Mouse (Mus musculus) heart, postnatal 14 days (tissue): Measurements from ENCODE around the gene Lrig2. TPM values are rescaled to one million over a fixed set of nuclear protein-coding genes. Genes with fewer than 3 reads are reported as not detected.
A peak's percentile ranks its signal among the peaks of the same experiment; 100 is the strongest.

Experiments
- DNase-seq, 2 experiments: peaks; one replicate each; pipeline ENCODE4 v3.0.0; 2021 to 2022
- intact Hi-C: fragments of 180-260 bp; cut with DNase I; formaldehyde crosslinking; loops from one replicate; pipeline ENCODE4 v1.15.1; 2025
- total RNA-seq, 2 experiments: library from RNA; stranded (reverse); gene quantifications; 2 replicates each; pipeline ENCODE4 v1.2.3; 2021

Lrig2 gene
- total RNA-seq, 2 experiments from 2014 or later = 13.8 to 14.5 TPM

- DNase-seq = no peak
- intact Hi-C loops = no loop called here
Observed at GRCm38 (mm10) chr3:104396067-104396735, 115.5 kb downstream of the Lrig2 start.

DNA sequence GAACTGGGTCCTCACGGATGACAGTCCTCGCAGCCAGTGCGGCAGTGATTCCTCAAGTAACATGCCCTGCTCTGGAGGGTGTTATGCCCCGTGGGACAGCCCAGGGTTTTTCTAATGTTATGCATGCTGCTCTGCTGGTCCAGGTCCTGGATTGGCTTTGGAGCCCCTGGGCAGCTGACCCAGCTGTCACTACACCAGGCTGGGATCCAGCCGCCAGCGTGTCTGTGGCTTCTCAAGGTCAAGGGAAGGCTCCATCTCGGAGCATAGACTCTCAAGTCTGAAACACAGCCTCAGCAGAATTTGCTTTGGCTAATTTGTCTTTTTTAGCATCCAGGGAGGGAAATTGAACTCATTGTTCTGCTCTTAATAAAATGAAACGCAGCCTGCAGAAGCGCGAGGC is 121.6 kb downstream of the Lrig2 start:
- intact Hi-C loops = no loop called here
- DNase-seq = peak; percentile 17 to 46

- DNase-seq = no peak
- intact Hi-C loops = loop anchor here (5.0 kb wide), 1 partner anchor 53 kb away; no protein-coding TSS in a partner anchor
Observed at GRCm38 (mm10) chr3:104389449-104389848, 122.3 kb downstream of the Lrig2 start.

DNA sequence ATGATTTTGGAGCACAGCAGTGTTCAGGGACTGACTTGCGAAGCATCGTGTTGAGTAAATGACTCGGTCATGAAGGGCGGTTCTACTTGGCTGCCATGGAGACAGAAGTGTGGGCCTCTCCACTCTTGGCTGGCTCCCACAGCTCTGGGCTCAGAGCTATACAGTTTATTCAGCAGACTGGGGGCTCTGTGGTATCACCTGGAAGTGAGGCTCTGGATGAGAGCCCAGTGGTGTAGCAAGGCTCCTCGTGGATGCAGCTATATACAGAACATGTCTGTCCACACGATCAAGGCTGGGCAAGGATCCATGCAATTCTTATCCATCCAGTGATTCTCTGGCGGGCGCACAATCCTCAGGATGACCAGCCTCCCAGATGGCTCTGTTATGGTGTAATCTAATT is 126.1 kb downstream of the Lrig2 start:
- intact Hi-C loops = loop anchor here (5.0 kb wide), 1 partner anchor 57 kb away; no protein-coding TSS in a partner anchor
- peak; percentile 68 to 72 for DNase-seq

DNA sequence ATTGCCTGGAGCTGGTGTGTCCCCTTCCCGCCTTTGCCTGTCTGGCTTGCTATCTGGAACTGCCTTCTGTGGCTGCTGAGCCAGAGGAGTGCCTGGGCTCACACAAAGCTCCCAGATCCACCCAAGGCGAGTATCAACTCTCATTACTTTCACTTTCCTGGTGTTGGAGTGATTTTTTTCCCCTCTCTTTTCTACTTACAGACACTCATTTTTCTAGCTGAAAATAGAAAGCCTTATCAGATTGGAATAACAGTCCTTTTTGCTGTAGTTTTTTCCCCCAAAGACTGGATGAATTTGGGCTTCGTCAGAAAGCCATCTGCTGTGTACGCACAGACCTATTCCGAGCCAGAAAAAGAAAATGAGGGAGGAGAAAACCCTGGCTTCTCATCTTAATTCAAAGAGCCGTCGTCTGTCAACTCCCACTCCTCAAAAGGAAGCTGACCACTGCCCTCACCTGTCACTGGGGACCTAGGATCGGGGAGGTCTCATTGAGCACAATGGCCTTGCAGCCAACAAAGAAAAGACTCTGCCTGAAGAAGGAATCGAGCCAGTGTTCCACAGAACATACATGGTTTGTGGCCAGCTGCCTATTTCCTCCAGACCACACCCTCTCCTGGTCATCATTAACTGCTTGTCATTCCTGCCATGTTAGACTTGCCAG is 127.9 kb downstream of the Lrig2 start:
- intact Hi-C loops = loop anchor here (5.0 kb wide), 1 partner anchor 62 kb away; no protein-coding TSS in a partner anchor
- peak; percentile 27 to 44 for DNase-seq

DNA sequence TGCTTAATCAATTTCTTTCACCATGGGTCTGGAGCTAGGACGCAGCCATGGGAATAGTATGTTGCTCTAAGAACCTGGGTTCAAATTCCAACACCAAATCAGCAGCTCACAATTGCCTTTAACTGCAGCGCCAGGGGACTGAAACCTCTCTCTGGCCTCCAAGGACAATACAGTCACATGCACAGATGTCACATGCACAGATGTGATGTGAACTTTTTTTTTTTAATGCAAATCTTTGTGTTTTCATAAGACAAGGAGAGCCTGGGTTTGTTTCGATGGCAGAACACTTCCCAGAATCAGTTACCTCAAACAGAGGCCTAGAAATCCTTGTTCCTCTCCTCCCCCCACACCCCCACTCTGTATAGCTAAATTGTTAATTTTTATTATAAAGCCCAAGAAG is 133.5 kb downstream of the Lrig2 start:
- intact Hi-C loops = no loop called here
- DNase-seq = no peak

DNA sequence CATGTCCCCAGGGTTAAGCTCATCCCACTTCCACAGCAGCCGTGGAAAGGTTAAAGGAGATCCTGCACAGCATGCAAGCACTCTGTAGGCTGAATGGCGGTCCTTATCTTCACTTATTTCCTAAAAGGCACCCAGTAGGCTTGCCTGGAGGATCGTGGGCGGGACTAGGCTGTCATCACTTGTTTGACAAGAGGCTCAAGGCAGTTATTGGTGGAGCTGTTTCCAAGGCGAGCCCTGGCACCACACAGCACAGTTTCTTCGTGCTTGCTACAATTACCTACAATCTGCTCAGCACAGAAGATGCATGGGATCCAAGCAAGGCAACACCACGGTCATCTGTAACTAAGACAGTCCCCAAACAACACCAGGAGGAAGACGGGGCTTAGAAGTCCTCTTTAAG is 137.8 kb downstream of the Lrig2 start:
- intact Hi-C loops = no loop called here
- peak in 1 of 2 experiments; percentile 54 for DNase-seq

GRCm38 (mm10) chr3:104372374-104372773 is 139.3 kb downstream of the Lrig2 start:
- intact Hi-C loops = no loop called here
- peak in 1 of 2 experiments; percentile 45 for DNase-seq

DNA sequence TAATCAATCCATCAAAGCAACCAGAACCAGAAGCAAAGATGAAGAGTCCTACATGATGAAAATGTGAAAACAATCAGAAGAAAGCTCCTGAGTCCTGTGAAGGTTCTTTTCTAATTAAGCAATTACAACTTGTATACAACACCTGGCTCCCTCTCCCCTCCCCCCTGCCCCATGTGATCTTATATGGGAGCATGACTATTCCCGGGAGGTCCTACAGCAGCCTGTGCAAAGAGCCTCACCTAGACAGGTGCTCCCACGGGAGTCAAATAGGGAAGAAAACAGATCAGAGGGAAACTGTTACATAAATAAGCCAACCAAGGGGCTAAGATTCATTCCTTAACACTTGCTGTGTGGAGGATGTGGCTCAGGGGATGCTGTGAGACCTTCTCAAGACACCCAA is 143.8 kb downstream of the Lrig2 start:
- no peak for DNase-seq
- intact Hi-C loops = no loop called here

GRCm38 (mm10) chr3:104361814-104362213 is 149.9 kb downstream of the Lrig2 start:
- intact Hi-C loops = no loop called here
- no peak for DNase-seq

GRCm38 (mm10) chr3:104360325-104360724 is 151.4 kb downstream of the Lrig2 start:
- intact Hi-C loops = no loop called here
- peak in 1 of 2 experiments; percentile 52 for DNase-seq

GRCm38 (mm10) chr3:104359225-104360135 is 152.2 kb downstream of the Lrig2 start:
- DNase-seq = no peak
- intact Hi-C loops = no loop called here

DNA sequence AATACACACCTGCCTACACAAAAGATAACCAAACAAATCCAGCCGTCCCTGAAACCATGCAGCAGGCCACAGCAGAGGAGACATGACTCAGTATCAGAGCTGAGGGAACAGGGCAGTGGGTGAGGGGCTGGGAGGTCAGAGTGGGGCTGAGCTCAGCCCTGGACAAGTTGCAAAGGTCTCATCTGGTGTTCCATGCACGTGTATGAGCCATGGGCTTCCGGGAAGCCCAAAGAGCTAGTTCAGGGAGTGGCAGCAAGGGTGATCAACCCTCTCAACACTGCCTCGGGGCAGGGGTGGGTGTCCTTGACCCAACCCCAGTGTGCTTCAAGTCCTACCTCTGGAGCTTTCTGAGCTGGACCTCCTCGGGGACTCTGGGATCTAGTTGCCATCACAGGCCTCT is 153.0 kb downstream of the Lrig2 start:
- no peak for DNase-seq
- intact Hi-C loops = no loop called here

- DNase-seq = no peak
- intact Hi-C loops = no loop called here
Observed at GRCm38 (mm10) chr3:104356106-104356505, 155.6 kb downstream of the Lrig2 start.

DNA sequence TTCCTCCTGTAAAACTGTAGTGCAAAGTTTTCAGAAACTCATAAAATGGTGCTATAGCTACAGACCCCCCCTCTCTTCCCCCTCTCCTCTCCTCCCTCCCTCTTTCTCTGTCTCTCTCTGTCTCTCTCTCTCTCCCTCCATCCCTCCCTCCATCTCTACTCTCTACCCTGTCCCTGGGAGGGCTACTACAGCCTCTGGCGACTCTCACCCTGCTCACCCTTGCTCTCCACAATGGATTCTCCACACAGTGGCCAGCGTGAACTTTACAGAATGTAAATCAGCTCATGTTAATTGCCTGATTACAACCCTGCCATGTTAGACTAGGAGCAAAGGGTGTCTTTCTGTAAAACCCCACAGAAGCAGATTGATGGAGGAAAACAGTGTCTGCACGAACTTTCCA is 157.8 kb downstream of the Lrig2 start:
- intact Hi-C loops = no loop called here

GRCm38 (mm10) chr3:104352358-104353060 is 159.2 kb downstream of the Lrig2 start:
- intact Hi-C loops = no loop called here
- no peak for DNase-seq

More for the DNA sequence above, 157.8 kb downstream of the Lrig2 start:
- DNase-seq = no peak

GRCm38 (mm10) chr3:104350253-104350945 is 161.3 kb downstream of the Lrig2 start:
- intact Hi-C loops = no loop called here
- DNase-seq = no peak

GRCm38 (mm10) chr3:104349847-104350228 is 161.9 kb downstream of the Lrig2 start:
- no peak for DNase-seq
- intact Hi-C loops = no loop called here

- intact Hi-C loops = no loop called here
- no peak for DNase-seq
Observed at GRCm38 (mm10) chr3:104349203-104349846, 162.4 kb downstream of the Lrig2 start.
